Mouse (Mus musculus) olfactory bulb, adult 2 months (tissue): ENCODE measurements around the gene Gm5134.

ENCODE experiments used
- CTCF ChIP-seq: fragments of 200-500 bp; IDR thresholded peaks from 2 replicates; pipeline ENCODE4 v1.5.1; 2012; ENCODE audit warnings: low read depth, mild to moderate bottlenecking, low read length, moderate library complexity; ENCODE audit not compliant: insufficient read depth
- POLR2A ChIP-seq: fragments of 200-500 bp; IDR thresholded peaks from 2 replicates; pipeline ENCODE4 v1.6.1; 2012; ENCODE audit warnings: mild to moderate bottlenecking, low read depth, low read length, moderate library complexity; ENCODE audit not compliant: insufficient read depth

DNA sequence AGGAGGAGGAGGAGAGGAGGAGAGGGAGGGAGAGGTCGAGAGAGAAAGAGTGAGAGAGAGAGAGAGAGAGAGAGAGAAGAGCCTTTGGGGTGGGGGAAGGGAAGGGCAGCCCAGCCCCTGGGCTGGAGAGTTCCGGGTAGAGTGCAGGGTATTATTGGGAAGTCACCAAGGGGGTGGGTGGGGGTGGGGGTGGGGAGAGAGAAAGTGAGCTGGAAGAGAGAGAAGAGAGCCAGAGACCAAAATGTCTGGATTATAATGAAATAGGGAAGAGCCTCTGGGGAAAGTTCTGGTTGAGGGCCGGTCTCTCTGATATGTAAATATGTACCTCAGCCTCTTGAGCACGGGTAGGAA is 73.7 kb downstream of the Gm5134 start:
- no peak for TF ChIP-seq CTCF
- TF ChIP-seq POLR2A = no peak
